Mouse (Mus musculus): Measurements from ENCODE around the gene Gm21964. TPM values are rescaled to one million over a fixed set of nuclear protein-coding genes. Genes with fewer than 3 reads are reported as not detected.

The Gm21964 gene
- polyA plus RNA-seq, 1 experiment from 2014 or later, result not detected

DNA sequence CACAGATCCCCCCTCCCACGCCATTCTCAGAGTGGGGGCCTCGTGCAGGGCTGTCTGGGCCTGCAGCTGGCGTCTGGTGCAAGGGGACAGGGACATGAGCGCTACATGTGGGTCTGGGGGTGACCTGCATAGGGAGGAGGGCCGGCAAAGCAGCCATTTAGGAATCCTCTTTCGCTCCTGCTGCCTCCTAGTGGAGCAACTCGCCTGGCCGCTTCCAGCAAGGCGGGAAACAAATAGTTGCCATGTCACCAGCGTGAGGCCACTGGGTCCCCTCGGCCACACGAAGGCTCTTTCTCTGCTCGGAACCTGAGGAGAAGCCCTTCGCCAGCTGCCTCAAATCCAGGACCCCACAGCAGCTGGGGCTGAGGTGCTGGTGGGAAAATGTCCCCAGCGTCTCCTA is 669 bp downstream of the Gm21964 start:
- Histone ChIP-seq H3K27ac (replicated peaks) (no peak overlapping the region), H3K27me3 (replicated peaks; ENCODE audit: low read depth, poor library complexity, severe bottlenecking) (no peaks in the 10 kb centered on the region), H3K4me1 (no peaks in the 10 kb centered on the region), H3K9me3 (no peaks in the 10 kb centered on the region), H3K36me3 (replicated peaks) (no peaks in the 10 kb centered on the region), H3K4me3 (no peak overlapping the region)
- WGBS, result 89% methylated on average over 15 of the region's 15 CpGs
- DNase-seq (ENCODE audit: low spot score), result no peak

DNA sequence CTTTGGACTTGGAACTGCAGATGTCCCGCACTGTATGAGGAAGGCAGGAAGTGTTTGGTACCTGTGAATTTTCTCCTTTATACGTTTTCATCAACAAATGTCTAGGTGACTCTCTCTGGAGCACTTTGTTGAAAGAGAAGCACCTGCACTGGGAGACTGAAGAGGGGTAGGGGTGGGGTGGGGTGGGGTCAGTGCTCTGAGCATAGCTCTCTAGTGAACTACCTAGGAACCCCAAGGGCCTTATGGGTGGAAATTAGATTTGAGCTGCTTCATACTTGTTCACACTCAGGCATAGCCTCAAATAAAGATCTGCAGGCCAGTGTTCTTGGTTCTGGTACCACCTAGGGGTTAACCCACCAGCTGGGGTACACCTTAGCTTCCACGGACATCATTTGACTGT is 1.6 kb downstream of the Gm21964 start, which contains the start of gene Gm17720:
Gene Gm17720 (minus strand): TSS at position 101 of the 400 bp plus-strand sequence.
- 86% methylated on average over 3 of the region's 3 CpGs for WGBS
- H3K36me3 ChIP-seq (replicated peaks), result no peaks in the 10 kb centered on the region
- DNase-seq (ENCODE audit: low spot score), result no peak
- H3K9me3 ChIP-seq, result no peaks in the 10 kb centered on the region
- no peak within 1 kb of the TSS for H3K27ac ChIP-seq (replicated peaks)
- no peaks in the 10 kb centered on the region for H3K4me1 ChIP-seq
- H3K4me3 ChIP-seq, result no peak within 1 kb of the TSS
- no peaks in the 10 kb centered on the region for H3K27me3 ChIP-seq (replicated peaks; ENCODE audit: low read depth, poor library complexity, severe bottlenecking)

DNA sequence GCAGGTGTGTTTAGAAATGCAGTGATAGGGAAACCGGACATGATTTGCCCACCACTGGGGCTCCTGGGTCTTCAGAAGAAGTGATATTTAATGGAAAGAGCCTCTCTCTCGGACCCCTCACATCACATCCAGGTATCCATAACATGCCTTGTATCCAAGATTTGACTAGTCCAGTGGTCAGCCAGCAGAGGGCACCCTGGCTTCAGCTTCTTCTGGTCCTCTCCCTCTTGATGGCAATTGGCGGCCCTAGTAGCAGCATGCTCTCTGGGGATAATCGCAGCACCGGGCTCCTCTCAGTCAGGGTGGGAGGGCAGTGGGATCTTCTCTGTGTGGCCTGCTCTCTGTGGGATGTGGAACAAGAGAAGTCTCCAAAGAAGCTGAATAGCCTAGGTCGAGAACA is 18.7 kb downstream of the Gm21964 start:
- Histone ChIP-seq H3K27me3 (replicated peaks; ENCODE audit: low read depth, poor library complexity, severe bottlenecking) (no peaks in the 10 kb centered on the region), H3K9me3 (no peaks in the 10 kb centered on the region), H3K27ac (replicated peaks) (no peak overlapping the region), H3K4me3 (no peak overlapping the region), H3K4me1 (no peaks in the 10 kb centered on the region), H3K36me3 (replicated peaks) (no peaks in the 10 kb centered on the region)
- 46% methylated on average over 6 of the region's 6 CpGs for WGBS
- DNase-seq (ENCODE audit: low spot score), result peak; percentile 25

DNA sequence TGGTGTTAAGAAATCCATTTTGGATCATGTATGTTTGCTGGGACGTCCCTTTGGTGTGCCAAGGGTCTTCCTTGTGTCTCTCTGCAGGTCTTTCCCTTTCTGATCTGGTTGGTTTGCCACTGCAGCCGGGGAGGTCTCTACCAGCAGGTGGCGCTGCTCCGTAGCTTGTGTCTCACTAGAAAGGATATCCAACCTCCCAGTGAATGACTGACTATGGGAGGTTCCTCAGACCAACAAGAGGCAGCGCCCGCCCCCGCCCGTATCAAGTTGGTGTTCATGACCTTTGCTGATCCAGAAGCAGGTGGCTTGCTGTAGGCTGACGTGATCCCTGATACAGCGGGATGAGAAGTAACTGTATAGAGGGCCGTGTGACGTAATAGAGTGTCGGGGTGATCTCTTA is 29.5 kb downstream of the Gm21964 start:
- no peak overlapping the region for H3K4me3 ChIP-seq
- no peaks in the 10 kb centered on the region for H3K36me3 ChIP-seq (replicated peaks)
- no peak overlapping the region for H3K27ac ChIP-seq (replicated peaks)
- DNase-seq (ENCODE audit: low spot score), result peak; percentile 85
- no peaks in the 10 kb centered on the region for H3K4me1 ChIP-seq
- H3K9me3 ChIP-seq, result peaks cover 6% of the 10 kb centered on the region; the same call in 1 of the 2 replicates
- 22% methylated on average over 13 of the region's 13 CpGs for WGBS
- no peaks in the 10 kb centered on the region for H3K27me3 ChIP-seq (replicated peaks; ENCODE audit: low read depth, poor library complexity, severe bottlenecking)

DNA sequence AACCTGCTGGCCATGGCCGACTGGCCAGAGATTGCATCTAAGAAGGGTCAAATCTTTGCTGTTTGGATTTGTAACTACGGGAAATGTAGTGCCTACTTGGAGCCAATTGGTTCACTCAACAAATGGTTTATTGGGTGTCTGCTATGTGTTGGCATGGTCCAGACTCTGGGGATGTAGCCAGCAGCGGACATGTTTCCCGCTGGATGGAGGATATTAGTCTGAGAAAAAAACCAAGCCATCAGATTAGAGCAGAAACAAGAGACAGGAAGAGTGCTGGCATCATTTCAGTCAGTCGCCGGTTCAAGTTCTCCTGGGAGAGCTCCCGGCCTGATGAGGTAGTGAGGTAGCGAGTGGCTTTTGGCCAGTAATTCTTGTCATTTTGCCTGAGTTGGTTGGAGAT is 33.2 kb downstream of the Gm21964 start:
- H3K27ac ChIP-seq (replicated peaks), result no peak overlapping the region
- no peaks in the 10 kb centered on the region for H3K9me3 ChIP-seq
- no peaks in the 10 kb centered on the region for H3K27me3 ChIP-seq (replicated peaks; ENCODE audit: low read depth, poor library complexity, severe bottlenecking)
- DNase-seq (ENCODE audit: low spot score), result no peak
- 93% methylated on average over 8 of the region's 8 CpGs for WGBS
- no peaks in the 10 kb centered on the region for H3K36me3 ChIP-seq (replicated peaks)
- H3K4me3 ChIP-seq, result no peak overlapping the region
- H3K4me1 ChIP-seq, result no peaks in the 10 kb centered on the region

DNA sequence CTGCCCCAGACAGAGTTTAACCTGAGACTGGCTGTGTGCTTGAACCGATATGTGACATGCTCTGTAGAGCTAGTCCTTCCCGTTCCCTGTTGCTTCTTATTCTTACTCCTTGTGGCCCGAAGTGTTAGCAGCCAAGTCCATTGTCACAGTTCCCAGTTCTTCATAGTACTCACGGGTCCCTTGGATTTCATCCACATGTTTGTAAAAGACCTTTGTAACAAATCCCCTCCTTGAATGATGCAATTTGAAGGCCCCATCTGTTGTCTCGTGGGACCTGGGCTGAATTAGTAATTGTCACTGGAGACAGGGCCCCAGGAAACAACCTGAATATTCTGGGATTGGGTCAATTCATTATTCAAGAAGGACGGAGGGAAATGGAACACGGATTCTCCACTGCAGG is 34.5 kb downstream of the Gm21964 start:
- no peaks in the 10 kb centered on the region for H3K27me3 ChIP-seq (replicated peaks; ENCODE audit: low read depth, poor library complexity, severe bottlenecking)
- H3K36me3 ChIP-seq (replicated peaks), result no peaks in the 10 kb centered on the region
- H3K9me3 ChIP-seq, result no peaks in the 10 kb centered on the region
- H3K27ac ChIP-seq (replicated peaks), result no peak overlapping the region
- no peak for DNase-seq (ENCODE audit: low spot score)
- no peak overlapping the region for H3K4me3 ChIP-seq
- 81% methylated on average over 7 of the region's 7 CpGs for WGBS
- H3K4me1 ChIP-seq, result no peaks in the 10 kb centered on the region

DNA sequence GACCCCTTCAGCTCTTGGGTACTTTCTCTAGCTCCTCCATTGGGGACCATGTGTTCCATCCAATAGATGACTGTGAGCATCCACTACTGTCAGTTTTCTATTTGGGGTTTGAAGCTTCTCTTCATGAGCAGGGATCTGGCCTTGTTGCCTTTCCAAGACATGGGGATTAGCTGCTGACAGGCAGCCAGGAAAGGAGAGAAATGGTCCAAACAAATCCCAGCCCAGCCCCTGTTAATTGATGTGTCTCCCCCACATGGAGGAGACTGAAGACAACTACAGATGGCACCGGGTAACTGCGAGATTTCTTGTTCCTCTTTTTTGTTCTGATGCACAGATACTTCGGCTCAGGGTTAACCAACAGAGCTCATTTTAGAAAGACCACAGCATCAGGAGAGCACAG is 39.1 kb downstream of the Gm21964 start:
- no peak for DNase-seq (ENCODE audit: low spot score)
- Histone ChIP-seq H3K9me3 (no peaks in the 10 kb centered on the region), H3K4me3 (no peak overlapping the region), H3K27ac (replicated peaks) (no peak overlapping the region), H3K27me3 (replicated peaks; ENCODE audit: low read depth, poor library complexity, severe bottlenecking) (0 out of 2 replicates have a peak, but pooled peaks cover 4% of the 10 kb centered on the region), H3K4me1 (no peaks in the 10 kb centered on the region), H3K36me3 (replicated peaks) (no peaks in the 10 kb centered on the region)
- WGBS, result 84% methylated on average over 3 of the region's 3 CpGs

DNA sequence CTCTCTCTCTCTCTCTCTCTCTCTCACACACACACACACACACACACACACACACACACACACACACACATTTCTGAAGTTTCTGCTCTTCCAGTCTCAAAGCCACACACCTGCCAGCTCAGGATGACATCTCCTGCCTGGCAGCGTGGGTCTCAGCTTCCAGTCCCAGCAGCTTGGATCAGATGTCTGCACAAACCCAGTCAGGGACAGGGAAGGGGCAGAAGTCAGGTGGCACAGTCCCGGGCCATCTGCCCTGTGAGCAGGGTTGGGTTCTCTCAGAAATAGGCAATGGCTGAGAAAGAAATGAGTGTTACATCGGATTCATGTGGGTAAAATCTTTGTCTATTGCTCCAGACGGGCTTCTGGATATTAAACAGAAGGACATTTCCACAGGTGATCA is 39.8 kb downstream of the Gm21964 start:
- H3K27me3 ChIP-seq (replicated peaks; ENCODE audit: low read depth, poor library complexity, severe bottlenecking), result 0 out of 2 replicates have a peak, but pooled peaks cover 4% of the 10 kb centered on the region
- no peak for DNase-seq (ENCODE audit: low spot score)
- H3K4me1 ChIP-seq, result no peaks in the 10 kb centered on the region
- H3K9me3 ChIP-seq, result no peaks in the 10 kb centered on the region
- H3K4me3 ChIP-seq, result no peak overlapping the region
- no peak overlapping the region for H3K27ac ChIP-seq (replicated peaks)
- 75% methylated on average over 4 of the region's 4 CpGs for WGBS
- H3K36me3 ChIP-seq (replicated peaks), result no peaks in the 10 kb centered on the region

DNA sequence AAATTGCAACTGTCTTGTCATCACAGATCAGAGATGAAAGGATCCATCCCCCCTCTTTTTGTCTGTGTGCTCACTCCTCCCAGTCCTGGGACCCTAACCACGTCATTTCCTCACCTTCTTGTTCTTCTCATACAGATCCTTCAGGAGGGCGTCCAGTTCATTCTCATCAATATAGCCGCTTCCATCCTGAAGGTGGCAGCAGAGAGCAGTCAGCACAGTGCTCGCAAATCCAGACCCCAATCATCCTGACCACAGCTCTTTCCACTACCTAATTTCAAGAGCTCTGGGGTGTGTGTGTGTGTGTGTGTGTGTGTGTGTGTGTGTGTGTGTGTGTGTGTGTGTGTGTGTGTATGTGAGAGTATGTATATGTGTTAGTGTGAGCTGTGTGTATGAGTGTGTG is 44.5 kb downstream of the Gm21964 start:
- peak; percentile 69 for DNase-seq (ENCODE audit: low spot score)
- WGBS, result 0% methylated on average over 4 of the region's 4 CpGs
- H3K36me3 ChIP-seq (replicated peaks), result no peaks in the 10 kb centered on the region

DNA sequence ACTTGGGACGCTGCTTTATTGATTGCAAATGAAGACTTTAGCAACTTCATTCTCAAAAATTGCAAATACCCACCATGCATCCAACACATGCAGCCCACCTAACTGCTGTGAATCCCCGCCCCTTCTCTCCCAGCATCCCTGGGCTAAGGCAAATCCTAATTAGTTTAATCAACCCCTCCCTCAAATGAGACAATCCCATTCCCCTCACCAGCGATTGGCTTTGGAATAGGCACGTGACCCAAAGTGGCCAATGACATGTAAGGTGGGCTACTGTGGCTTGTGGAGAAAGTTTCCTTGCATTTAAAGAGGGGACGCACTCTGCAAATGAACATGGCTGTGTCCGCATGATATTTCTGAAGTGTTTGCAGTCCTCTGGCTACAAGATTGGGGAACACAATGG is 51.9 kb downstream of the Gm21964 start:
- Histone ChIP-seq H3K9me3 (no peaks in the 10 kb centered on the region), H3K27me3 (replicated peaks; ENCODE audit: low read depth, poor library complexity, severe bottlenecking) (no peaks in the 10 kb centered on the region), H3K36me3 (replicated peaks) (no peaks in the 10 kb centered on the region), H3K27ac (replicated peaks) (no peak overlapping the region), H3K4me3 (no peak overlapping the region), H3K4me1 (no peaks in the 10 kb centered on the region)
- WGBS, result 75% methylated on average over 6 of the region's 6 CpGs
- DNase-seq (ENCODE audit: low spot score), result no peak

More for the DNA sequence above, 44.5 kb downstream of the Gm21964 start:
- H3K4me3 ChIP-seq, result no peak overlapping the region
- no peak overlapping the region for H3K27ac ChIP-seq (replicated peaks)
- 0 out of 2 replicates have a peak, but pooled peaks cover 4% of the 10 kb centered on the region for H3K27me3 ChIP-seq (replicated peaks; ENCODE audit: low read depth, poor library complexity, severe bottlenecking)
- no peaks in the 10 kb centered on the region for H3K4me1 ChIP-seq
- no peaks in the 10 kb centered on the region for H3K9me3 ChIP-seq

Other genes starting within 250 kb of the Gm21964 start
- 2.7 and 2.9 TPM in 2 replicates for gene Phlpp2, start 232.7 kb upstream of the Gm21964 start, polyA plus RNA-seq (2016; fragmentation: Nextera tagmentation; extraction: Ambion mirVana)
- gene Marveld3, start 139.0 kb upstream of the Gm21964 start, polyA plus RNA-seq (2016; fragmentation: Nextera tagmentation; extraction: Ambion mirVana), result 1.4 and 2.0 TPM in 2 replicates
- gene Tat, start 110.8 kb upstream of the Gm21964 start, polyA plus RNA-seq (2016; fragmentation: Nextera tagmentation; extraction: Ambion mirVana), result not detected in 2 replicates
- not detected in 2 replicates for gene Chst4, start 61.5 kb upstream of the Gm21964 start, polyA plus RNA-seq (2016; fragmentation: Nextera tagmentation; extraction: Ambion mirVana)
- 8.1 and 8.7 TPM in 2 replicates for gene Zfp612, start 21.5 kb upstream of the Gm21964 start, polyA plus RNA-seq (2016; fragmentation: Nextera tagmentation; extraction: Ambion mirVana)
- gene Gm17720, start 1.5 kb downstream of the Gm21964 start, polyA plus RNA-seq (2016; fragmentation: Nextera tagmentation; extraction: Ambion mirVana), result not detected in 2 replicates
- gene Calb2, start 67.0 kb downstream of the Gm21964 start, polyA plus RNA-seq (2016; fragmentation: Nextera tagmentation; extraction: Ambion mirVana), result 3.3 and 3.7 TPM in 2 replicates
- 10.2 and 10.9 TPM in 2 replicates for gene Cmtr2, start 114.5 kb downstream of the Gm21964 start, polyA plus RNA-seq (2016; fragmentation: Nextera tagmentation; extraction: Ambion mirVana)
- 0.04 and 0.14 TPM in 2 replicates for gene Hydin, start 165.8 kb downstream of the Gm21964 start, polyA plus RNA-seq (2016; fragmentation: Nextera tagmentation; extraction: Ambion mirVana)